Mouse (Mus musculus): Measurements from ENCODE around the gene Vapa.
"Not testable (repeated sequence)": the region's sequence is repeated elsewhere in the genome, so short reads cannot be mapped to it uniquely, and the experiment has no call there.

- not testable (repeated sequence) for TF ChIP-seq CTCF (IDR thresholded peaks at IDR 0.05); POLR2A (IDR thresholded peaks at IDR 0.05; ENCODE audit: insufficient read depth, low read depth, low read length)
These were observed 15.6 kb upstream of the Vapa start for GRCm38 (mm10) chr17:65628823-65629532.

All from heart, adult 2 months (tissue).